Mouse (Mus musculus): ENCODE measurements at regions not wholly inside any gene's neighbourhood (a gene's known extent, or its start where the extent isn't known, plus 50 kb on each side); places are given as distances from the start of the nearest gene placed in this dataset.
A peak's percentile ranks its signal among the peaks of the same experiment; 100 is the strongest.

DNA sequence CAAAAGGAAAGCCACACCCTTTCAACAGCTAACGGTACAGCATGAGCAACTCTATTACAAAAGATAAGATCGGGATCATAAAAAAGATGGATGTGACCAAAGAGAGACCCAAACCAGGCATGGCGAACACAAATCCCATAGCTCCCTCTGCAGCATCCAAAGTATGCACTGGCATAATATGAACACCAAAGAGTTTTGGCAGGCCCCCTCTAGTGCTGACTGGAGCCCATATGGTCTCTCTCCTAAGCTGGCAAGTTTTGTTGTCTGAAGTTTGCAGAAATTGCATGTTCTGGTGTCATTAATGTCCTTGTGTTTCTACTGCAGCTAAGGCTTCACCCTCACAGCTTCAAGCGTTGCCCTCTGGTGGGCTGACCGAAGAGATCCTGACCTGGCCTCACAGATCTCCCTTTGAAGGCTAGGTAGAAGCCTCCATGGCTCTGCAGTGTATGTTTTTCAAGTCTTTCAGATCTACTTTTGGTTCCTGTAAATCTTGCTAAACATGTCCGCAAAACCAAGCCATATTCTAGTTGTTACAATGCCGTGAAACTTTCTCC, 75.7 kb upstream of the Bcl2l14 start:
- DNase-seq (ENCODE audit: low spot score) = peak; percentile 46

DNA sequence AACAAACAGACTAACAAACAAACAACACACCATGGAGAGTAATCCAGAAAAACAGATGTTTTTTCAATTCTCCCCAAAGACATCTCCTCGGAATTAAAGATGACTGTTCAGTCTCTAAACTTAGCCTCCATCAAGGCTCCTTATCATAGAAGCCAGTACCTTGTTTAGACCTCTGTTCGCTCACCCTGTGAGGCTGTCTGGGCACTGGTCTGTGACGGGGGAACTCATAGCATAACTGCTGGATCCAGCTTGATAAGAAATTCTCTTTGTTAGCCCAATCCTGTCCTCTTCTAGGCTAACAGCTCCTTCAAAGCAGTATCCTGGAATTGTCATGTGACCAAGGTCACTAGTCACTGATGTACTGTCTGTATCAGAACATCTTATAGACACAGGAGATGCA, 72.1 kb upstream of the Bcl2l14 start:
- no peak for DNase-seq (ENCODE audit: low spot score)

DNA sequence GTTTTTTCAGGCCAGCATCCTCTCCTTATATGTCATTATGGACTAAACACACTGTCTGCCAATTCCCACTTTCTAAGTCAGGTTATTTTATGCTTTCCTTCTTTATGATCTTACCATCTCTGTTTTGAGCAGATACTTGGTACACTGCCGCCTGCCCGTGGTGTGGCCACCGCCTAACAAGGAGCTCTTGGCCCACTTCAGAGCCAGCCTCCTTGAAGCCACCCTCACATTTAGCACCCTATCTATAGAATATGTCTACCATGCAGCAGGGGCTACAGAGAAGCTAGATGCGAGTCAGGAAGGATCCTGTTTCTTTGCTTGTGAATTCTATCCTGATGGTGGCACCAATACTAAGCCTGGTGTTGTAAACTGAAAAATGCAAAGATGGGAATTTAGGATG, 70.6 kb upstream of the Bcl2l14 start:
- no peak for DNase-seq (ENCODE audit: low spot score)

GRCm38 (mm10) chr6:134329550-134330299, 66.4 kb upstream of the Bcl2l14 start:
- no peak for DNase-seq (ENCODE audit: low spot score)

- no peak for DNase-seq (ENCODE audit: low spot score)
These were observed 65.8 kb upstream of the Bcl2l14 start for GRCm38 (mm10) chr6:134330300-134330640.

- no peak for DNase-seq (ENCODE audit: low spot score)
These were observed 63.2 kb upstream of the Bcl2l14 start for GRCm38 (mm10) chr6:134332718-134333432.

- DNase-seq (ENCODE audit: low spot score) = no peak
These were observed 60.4 kb upstream of the Bcl2l14 start for GRCm38 (mm10) chr6:134335711-134336110.

- no peak for DNase-seq (ENCODE audit: low spot score)
These were observed 53.1 kb upstream of the Bcl2l14 start for GRCm38 (mm10) chr6:134342796-134343605.

DNA sequence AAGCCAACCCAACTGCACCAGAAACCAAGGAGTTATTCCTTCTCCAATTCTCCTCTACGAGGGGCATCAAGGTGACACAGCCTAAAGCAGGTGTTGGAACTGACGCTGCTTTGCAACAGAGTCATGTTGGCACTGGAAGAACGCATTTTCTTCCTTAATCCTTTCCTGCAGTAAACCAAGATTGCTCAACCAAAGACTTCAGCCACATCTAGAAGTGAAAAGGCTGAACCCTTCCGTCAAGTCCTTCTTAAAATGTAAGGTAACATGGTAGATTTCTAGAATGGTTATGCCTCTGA, 52.6 kb upstream of the Bcl2l14 start:
- no peak for DNase-seq (ENCODE audit: low spot score)
